Mouse (Mus musculus): ENCODE data around the gene Rcan2.
"Not testable (repeated sequence)": the region's sequence is repeated elsewhere in the genome, so short reads cannot be mapped to it uniquely, and the experiment has no call there.

The Rcan2 gene

GRCm38 (mm10) chr17:43825411-43825785 is 24.2 kb downstream of the Rcan2 start:
- not testable (repeated sequence) for DNase-seq (ENCODE audit: low spot score in 2 of 2)

- no peak for DNase-seq (ENCODE audit: low spot score in 2 of 2)
Observed at GRCm38 (mm10) chr17:43827261-43827660, 26.1 kb downstream of the Rcan2 start.

DNA sequence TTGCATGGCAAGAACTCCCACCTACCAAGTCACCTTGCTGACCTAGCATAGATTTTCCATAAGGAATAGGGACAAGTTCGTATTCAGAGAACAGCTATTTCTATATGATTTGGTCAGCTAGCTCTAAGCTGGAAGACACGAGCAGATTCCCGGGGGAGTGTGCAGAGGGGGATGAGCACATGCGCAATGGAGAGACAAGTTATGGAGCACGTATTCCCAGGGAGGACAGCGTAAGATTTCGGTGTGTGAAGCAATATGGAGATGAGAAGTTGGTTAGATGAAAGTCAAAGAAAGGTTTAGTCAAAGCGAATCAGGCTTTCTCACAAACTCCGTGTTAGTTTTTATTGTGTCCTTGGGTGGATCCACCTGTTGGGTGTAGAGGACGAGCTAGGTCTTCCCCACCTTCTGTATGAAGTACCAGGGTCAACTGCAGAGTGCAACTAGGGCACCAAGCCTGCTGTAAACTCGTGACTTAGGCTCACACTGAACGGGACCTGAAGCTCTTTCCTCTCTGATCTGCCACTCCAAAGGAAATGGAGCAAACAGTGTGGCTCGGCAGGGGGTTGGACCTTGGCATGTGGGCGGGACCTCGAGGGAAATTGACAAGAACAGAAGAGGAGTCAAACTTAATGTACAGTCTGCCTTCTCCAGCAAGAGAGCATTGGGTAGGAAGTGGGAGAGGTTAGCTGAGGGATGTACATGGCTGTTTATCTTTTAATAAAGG is 31.4 kb downstream of the Rcan2 start:
- no peak for DNase-seq (ENCODE audit: low spot score in 2 of 2)

DNA sequence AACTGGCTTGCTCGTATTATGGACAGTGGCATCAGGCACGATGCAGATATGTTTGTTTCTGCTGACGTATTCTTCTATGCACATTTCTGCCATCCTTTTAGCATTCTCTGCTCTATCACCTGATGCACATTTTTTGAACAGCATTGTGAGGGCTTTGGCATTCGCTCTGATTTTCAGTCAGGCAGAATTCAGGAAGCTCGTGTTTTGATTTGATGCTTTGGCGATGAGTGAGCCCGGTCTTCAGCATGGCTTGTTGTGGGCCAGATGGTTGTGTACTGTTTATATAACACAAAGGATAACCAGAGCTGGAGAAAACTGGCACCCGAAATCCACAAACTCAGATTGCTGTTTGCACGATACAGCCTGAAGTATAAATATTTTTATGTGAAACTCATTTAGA is 39.1 kb downstream of the Rcan2 start:
- DNase-seq (ENCODE audit: low spot score in 2 of 2), result no peak

DNA sequence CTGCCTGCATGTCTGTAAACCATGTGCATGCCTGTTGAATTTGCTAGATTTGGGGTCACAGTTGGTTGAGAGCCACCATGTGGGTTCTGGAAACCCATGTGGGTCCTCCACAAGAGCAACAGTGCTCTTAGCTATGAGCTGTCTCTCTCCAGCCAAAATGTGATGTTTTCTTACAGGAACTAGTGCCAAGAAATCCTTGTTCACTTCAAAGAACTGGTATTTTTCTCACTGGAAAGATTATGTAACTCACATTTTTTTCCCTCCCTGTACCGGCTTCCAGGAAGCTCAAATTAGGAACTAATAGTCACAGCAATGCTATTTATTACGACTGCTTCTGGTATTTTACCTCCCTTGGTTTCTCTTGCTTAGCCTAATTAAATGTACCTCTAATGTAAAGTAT is 45.6 kb downstream of the Rcan2 start:
- DNase-seq (ENCODE audit: low spot score in 2 of 2), result no peak

DNA sequence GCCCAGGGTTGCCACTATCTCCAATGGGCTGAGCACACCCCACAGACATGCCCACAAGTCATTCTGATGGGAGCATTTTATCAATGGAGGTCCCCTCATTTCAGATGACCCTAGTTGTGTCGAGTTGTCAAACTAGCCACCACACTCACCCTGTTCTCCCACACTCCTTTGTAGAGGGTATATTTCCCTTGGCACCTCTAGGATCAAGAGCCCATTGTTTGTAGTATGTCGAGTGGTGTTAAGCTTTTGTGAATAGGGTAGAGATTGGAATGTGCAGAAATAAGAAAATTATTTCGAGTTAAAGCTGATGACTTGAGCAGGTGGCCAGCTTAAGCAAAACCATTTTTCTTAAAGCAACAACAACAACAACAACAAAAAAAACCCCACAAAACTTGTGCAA is 47.8 kb downstream of the Rcan2 start:
- DNase-seq (ENCODE audit: low spot score in 2 of 2), result no peak

GRCm38 (mm10) chr17:43855132-43855531 is 54.0 kb downstream of the Rcan2 start:
- DNase-seq (ENCODE audit: low spot score in 2 of 2), result no peak

- no peak for DNase-seq (ENCODE audit: low spot score in 2 of 2)
Observed at GRCm38 (mm10) chr17:43856081-43856480, 54.9 kb downstream of the Rcan2 start.

- DNase-seq (ENCODE audit: low spot score in 2 of 2), result peak in 1 of 2 experiments; percentile 3
Observed at GRCm38 (mm10) chr17:43868808-43869207, 67.7 kb downstream of the Rcan2 start.

GRCm38 (mm10) chr17:43869677-43870076 is 68.5 kb downstream of the Rcan2 start:
- DNase-seq (ENCODE audit: low spot score in 2 of 2), result peak; percentile 80

GRCm38 (mm10) chr17:43874417-43874816 is 73.3 kb downstream of the Rcan2 start:
- no peak for DNase-seq (ENCODE audit: low spot score in 2 of 2)

GRCm38 (mm10) chr17:43877425-43877824 is 76.3 kb downstream of the Rcan2 start:
- DNase-seq (ENCODE audit: low spot score in 2 of 2), result no peak

DNA sequence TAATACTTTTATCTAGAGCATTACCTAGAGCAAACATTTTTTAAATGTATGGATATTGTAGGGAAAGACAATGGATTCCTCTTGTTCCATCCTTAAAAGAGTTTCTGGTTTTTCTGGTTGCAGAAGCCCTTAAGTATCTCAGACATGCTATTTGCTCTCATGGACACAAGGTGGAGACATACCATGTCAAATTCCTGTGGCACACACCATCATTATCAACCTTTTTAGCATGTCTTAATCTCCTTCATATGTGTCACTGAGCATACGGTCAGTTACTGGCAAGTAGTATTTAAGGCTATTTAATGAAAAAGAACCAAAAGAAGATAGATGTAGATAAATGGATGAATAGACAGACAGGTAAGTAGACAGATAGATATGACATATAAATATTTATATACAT is 81.9 kb downstream of the Rcan2 start:
- DNase-seq (ENCODE audit: low spot score in 2 of 2), result peak in 1 of 2 experiments; percentile 20

DNA sequence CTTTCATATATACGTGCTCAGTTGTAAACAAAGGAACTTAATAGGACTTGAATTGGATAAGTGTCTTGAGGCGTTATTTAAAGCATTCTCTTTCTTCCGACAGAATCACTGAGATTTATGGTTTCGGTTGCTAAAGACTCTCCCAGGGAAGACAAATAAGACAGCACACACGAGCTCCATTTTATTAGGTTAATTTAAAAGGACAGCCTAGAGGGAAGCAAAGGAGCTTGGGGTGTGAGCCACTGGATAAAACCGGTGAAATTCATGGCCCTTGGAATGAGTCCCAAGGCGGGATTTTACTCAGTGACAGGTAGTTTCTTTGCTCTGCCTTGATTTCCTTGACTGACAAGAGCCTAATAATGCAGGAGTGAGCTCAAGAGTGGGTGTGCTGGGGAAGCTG is 85.1 kb downstream of the Rcan2 start:
- DNase-seq (ENCODE audit: low spot score in 2 of 2), result no peak

DNA sequence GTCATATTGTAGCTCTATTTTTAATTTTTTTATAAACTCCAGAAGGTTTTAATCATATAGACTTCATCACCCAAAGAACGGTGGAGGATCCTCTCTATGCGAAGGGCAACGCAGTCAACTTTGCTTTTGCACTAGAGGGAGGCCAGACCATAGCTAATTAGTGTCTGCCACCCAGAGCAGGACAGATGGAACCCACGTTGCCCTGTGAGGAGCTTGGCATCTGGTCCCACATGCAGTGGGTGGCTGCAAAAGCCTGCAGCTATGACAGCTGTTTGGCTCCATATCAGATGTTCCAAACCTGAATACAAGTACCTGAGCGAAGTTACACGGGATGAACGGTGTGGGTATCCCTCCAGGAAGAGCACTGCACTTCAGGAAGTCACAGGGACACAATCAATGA is 86.8 kb downstream of the Rcan2 start:
- no peak for DNase-seq (ENCODE audit: low spot score in 2 of 2)

GRCm38 (mm10) chr17:43897346-43897745 is 96.2 kb downstream of the Rcan2 start:
- DNase-seq (ENCODE audit: low spot score in 2 of 2), result no peak

DNA sequence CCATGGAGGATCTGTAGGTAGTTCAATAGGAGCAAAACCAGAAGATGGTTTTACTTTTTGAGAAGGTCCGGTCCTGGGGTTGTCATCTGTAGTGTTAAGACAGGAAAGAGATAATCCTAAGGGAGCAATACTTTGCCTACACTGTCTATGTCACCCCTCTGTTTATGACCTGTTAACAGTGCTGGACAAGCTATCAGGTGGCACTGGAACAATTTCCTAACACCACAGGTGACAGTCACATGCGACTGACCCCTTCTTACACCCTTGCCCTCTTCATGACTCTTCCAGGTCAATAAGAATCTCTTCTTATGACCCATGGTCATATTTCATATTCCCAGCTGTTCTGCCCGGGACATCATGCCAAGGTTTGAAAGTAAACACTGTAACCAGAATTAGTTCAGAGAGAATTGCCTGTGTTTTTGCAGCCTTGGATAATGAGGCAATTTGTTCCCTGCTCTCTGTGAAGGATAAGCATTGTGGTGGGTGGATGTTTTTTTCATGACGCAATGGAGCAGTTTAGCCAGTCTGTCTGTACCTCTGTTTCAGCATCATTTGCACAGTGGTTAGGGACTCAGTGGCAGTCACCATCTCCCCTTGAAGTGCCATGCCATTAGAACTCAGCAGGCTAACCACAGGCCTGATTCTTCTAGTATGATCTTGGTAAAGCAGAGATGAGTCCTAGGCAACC is 98.4 kb downstream of the Rcan2 start:
- no peak for DNase-seq (ENCODE audit: low spot score in 2 of 2)

DNA sequence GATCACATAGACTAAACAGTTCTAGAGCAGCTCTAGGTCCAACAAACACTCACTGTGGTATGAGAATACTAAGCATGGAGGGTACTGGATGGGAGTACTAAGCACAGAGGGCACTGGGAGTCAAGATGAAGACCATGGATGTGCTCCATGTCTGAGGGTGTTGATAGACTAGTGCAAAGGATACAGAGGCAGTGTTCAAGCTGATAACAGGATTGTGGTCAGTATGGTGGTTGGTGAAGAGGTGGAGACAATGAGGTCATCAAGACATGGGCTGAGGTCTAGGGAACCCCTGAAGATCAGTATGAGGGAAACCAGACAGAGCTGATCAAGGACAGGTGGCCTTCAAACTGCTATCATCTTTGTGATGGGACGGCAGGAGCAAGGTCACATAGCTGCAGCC is 99.0 kb downstream of the Rcan2 start:
- DNase-seq (ENCODE audit: low spot score in 2 of 2), result no peak

- no peak for DNase-seq (ENCODE audit: low spot score in 2 of 2)
Observed at GRCm38 (mm10) chr17:43901474-43901873, 100.3 kb downstream of the Rcan2 start.

- DNase-seq (ENCODE audit: low spot score in 2 of 2), result peak in 1 of 2 experiments; percentile 10
Observed at GRCm38 (mm10) chr17:43903807-43904771, 102.9 kb downstream of the Rcan2 start.

GRCm38 (mm10) chr17:43904896-43905295 is 103.7 kb downstream of the Rcan2 start:
- no peak for DNase-seq (ENCODE audit: low spot score in 2 of 2)

DNA sequence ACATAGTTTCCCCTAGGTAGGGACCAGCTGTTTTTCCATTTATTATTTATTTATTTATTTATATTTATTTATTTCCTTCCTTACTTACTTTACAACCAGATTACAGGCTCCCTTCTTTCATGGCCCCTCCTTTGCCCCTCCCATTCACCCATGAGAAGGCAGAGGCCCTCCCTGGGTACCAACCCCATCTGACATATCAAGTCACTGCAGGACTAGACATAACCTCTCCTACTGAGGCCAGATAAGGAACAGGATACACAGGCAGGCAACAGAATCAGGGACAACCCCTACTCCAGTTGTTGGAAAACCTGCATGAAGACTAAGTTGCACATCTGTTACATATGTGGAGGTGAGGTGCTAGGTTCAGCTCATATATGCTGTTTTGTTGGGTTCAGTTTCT is 105.6 kb downstream of the Rcan2 start:
- DNase-seq (ENCODE audit: low spot score in 2 of 2), result no peak

All from cerebellum, postnatal 4 days (tissue).